Mouse (Mus musculus): ENCODE data around the gene 1700086D15Rik. TPM values are rescaled to one million over a fixed set of nuclear protein-coding genes. Genes with fewer than 3 reads are reported as not detected.

Gene 1700086D15Rik
- polyA plus RNA-seq, 1 experiment: not detected

DNA sequence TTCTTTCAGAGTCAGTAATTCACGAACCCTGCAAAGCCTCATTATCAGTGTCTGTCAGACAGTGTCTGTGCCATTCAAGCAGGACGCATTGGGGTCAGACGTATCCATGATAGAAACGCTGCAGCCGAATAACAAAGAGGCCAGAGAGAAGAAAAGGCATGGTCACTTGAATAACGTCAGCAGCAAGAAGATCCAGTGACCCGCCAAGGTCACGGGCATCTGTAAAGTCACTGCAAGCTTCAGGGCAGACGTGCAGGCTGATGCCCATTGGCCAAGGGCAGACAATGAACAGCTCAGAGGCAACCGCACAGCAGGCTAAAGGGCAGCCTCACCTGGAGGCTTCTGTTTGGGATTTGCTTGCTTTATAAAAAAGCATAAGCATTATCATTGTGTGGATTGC lies 49.6 kb downstream of the 1700086D15Rik start:
- TF ChIP-seq GATA1 (IDR thresholded peaks at IDR 0.05; ENCODE audit: low read length): no peak

DNA sequence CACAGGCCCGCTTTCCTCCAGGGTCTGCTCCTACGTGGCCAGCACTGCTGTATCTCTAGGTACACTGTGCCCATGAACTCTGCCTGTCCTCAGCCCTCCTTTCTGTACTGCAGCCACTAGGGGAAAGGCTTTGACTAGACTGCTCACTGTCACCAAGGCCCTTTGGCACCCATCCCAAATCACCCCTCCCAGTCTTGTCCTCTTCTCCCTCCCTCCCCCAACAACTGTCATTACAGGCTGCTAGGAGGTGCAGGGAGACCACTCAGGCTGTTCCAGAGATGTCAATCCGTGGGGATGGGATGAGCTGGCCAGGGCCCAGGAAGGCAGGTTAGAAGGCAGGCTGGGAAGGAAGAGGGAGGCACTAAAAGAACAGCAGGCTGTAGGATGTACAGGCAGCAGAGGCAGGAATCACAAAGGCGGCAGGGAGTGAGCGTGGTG lies 51.9 kb downstream of the 1700086D15Rik start:
- TF ChIP-seq GATA1 (IDR thresholded peaks at IDR 0.05; ENCODE audit: low read length): no peak

DNA sequence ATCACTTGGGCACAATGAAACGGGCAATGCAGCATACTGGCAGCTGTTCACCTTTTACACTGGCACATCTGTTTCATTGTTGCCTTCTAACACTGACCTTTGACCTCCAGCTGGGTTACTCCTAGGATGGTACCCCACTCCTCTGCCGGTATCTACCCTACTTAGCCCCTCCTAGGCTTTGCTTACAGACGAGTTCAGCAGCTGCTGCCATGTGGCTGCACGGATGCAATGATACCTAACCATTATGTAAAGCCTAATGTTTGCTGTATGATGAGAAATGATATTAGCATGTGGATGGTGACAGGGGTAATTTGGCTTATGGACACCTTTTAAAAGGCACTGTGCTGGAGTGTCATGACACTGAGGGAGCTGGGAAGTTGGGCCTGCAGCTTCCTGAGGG lies 52.5 kb downstream of the 1700086D15Rik start:
- no peak for TF ChIP-seq GATA1 (IDR thresholded peaks at IDR 0.05; ENCODE audit: low read length)

DNA sequence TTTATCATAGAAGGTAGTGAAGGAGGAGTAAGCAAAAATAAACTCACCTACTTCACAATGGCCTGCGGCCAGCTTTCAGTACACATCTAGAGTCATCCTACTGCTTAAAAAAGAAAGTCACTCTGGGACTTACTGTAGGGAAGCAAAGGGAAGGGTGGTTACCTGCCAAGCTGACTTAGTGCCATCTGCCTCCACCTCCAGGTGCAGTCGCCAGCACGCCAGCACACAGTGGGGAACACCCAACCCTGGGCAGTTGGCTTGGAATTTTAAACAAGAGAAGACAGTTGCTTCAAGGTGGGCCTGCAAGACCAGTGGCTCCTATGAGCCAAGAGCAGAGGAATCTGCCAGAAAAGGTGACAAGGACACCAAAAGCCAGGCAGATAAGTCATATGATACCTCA lies 55.6 kb downstream of the 1700086D15Rik start:
- TF ChIP-seq GATA1 (IDR thresholded peaks at IDR 0.05; ENCODE audit: low read length): no peak

Other genes with a start within 250 kb of the 1700086D15Rik start
- 42.1 and 50.3 TPM in 2 replicates for gene Elac2, start 180.9 kb downstream of the 1700086D15Rik start, polyA plus RNA-seq (2012)
- not detected in 2 replicates for gene Arhgap44, start 3.1 kb upstream of the 1700086D15Rik start, polyA plus RNA-seq (2012)
- gene Myocd, start 110.1 kb upstream of the 1700086D15Rik start, polyA plus RNA-seq (2012): not detected in 2 replicates